Mouse (Mus musculus) mouse trophoblast stem cell (cell line): ENCODE measurements around the gene D7Ertd443e.

Experiments
- in situ Hi-C, 2 experiments: fragments of 300-500 bp; cut with MseI, MboI; formaldehyde crosslinking; loops; 2 replicates in 1 of 2; 3 replicates in 1 of 2; pipeline ENCODE4 v1.15.1; 2025

D7Ertd443e gene

DNA sequence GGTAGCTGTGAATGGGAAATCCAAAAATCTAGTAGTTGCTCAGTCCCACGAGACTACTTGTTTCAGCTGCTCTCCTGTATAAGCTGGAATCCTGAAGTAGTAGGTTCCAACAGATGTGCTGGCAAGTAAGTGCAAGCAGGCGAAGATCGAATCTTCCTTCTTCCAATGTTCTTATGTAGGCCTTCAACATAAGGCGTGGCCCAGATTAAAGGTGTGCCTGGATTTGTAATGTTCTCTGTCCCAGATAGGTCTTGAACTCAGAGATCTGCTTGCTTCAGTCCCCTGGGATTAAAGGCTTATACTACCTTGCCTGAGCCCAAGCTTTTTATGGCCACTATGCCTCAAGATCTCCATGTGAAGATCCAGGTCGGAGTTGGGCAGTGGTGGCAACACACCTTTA lies at the start of gene D7Ertd443e:
TSS of gene D7Ertd443e (minus strand) at position 101 of the 400 bp plus-strand sequence.
- in situ Hi-C loops, result no loop called here

DNA sequence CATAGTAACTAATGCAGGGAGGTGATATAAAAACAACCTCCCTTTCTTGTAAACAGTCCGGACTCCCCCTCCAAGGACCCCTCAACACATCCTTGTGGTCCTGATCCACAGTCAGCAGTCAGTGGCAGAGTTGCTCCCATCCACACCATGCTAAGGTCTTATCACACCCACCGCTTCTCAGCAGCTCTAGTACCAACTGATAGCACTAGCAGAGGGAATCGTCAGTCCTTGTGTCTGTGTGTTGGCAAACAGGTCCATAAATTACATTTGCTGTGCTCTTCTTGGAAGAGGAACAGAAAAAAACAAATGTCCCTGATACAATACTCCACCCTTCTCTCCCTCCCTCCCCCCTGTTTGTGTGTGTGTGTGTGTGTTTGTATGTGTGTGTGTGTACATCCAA lies 46.2 kb upstream of the D7Ertd443e start:
- in situ Hi-C loops, result no loop called here

GRCm38 (mm10) chr7:134428676-134429075 lies 43.2 kb upstream of the D7Ertd443e start:
- in situ Hi-C loops, result no loop called here

- in situ Hi-C loops, result no loop called here
These were observed 29.6 kb upstream of the D7Ertd443e start for GRCm38 (mm10) chr7:134415014-134415413.

GRCm38 (mm10) chr7:134414005-134414690 lies 28.7 kb upstream of the D7Ertd443e start:
- in situ Hi-C loops, result no loop called here

- in situ Hi-C loops, result no loop called here
These were observed 23.2 kb upstream of the D7Ertd443e start for GRCm38 (mm10) chr7:134408641-134409040.

GRCm38 (mm10) chr7:134400746-134401145 lies 15.3 kb upstream of the D7Ertd443e start:
- in situ Hi-C loops, result no loop called here

DNA sequence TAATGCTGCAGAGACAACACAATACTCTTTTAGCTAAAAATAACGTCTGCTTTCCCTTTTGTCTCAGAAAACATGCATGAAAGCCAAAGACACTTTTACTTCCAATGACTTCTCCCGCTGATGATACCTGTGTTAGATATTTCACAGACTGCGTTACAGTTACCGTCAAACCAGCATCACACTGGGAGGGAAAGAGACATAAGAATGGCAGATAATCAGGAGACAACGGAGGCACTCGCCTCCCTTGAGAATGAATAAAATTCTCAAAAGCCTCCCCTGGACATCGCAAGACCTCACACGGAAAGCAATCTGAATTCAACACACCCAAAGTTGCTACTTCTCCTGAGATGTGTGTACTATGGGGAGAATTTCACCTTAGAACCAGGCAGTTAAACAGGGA lies 11.3 kb upstream of the D7Ertd443e start:
- in situ Hi-C loops, result no loop called here

- in situ Hi-C loops, result no loop called here
These were observed 2.7 kb downstream of the D7Ertd443e start for GRCm38 (mm10) chr7:134382791-134383190.

GRCm38 (mm10) chr7:134381407-134381861 lies 4.0 kb downstream of the D7Ertd443e start:
- in situ Hi-C loops, result no loop called here

GRCm38 (mm10) chr7:134378273-134378672 lies 7.2 kb downstream of the D7Ertd443e start:
- in situ Hi-C loops, result no loop called here

- in situ Hi-C loops, result no loop called here
These were observed 8.7 kb downstream of the D7Ertd443e start for GRCm38 (mm10) chr7:134376786-134377185.

GRCm38 (mm10) chr7:134372276-134372675 lies 13.2 kb downstream of the D7Ertd443e start:
- in situ Hi-C loops, result no loop called here

DNA sequence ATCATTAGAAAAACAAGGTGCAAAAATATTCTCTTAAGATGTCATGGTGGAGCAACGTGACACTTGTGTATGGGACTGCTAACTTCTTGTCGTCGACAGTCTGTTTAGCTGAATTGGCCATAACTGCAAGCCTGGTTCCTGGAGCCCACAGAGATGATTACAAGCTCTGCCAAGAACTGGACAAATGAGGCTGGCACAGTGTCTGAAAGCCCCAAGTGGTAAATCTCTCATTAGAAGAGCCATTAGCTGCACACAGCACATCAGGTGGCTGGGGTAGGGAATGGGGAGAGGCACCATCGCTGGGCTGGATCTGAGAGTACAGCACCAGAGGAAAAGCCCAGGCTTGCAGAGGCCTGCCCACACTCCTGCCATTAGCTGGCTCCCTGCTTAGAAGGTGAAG lies 16.2 kb downstream of the D7Ertd443e start:
- in situ Hi-C loops, result no loop called here

GRCm38 (mm10) chr7:134362257-134362870 lies 23.1 kb downstream of the D7Ertd443e start:
- in situ Hi-C loops, result no loop called here

DNA sequence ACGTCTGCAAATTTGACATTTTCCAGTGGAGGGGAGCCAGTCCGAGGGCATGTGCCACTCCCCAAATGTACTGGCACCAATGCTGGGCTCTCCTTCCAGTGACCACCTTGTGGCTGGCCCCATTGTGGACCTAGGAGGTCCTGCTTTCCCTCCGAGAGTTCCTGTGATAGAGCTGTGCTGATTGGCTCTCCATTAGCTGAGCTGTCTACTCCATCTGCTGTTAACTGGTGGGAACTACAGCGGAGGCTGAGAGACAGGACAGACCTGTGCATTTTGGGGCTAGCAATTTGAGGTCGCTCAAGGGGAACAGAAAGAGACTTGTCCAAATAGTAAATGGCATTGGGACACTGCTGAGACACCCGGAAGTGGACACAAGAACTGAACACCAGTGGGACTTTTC lies 36.6 kb downstream of the D7Ertd443e start:
- in situ Hi-C loops, result no loop called here

- in situ Hi-C loops, result no loop called here
These were observed 43.3 kb downstream of the D7Ertd443e start for GRCm38 (mm10) chr7:134342202-134342601.

GRCm38 (mm10) chr7:134335951-134336350 lies 49.5 kb downstream of the D7Ertd443e start:
- in situ Hi-C loops, result no loop called here

GRCm38 (mm10) chr7:134320979-134321378 lies 64.5 kb downstream of the D7Ertd443e start:
- in situ Hi-C loops, result no loop called here

GRCm38 (mm10) chr7:134302084-134302483 lies 83.4 kb downstream of the D7Ertd443e start:
- in situ Hi-C loops, result no loop called here

DNA sequence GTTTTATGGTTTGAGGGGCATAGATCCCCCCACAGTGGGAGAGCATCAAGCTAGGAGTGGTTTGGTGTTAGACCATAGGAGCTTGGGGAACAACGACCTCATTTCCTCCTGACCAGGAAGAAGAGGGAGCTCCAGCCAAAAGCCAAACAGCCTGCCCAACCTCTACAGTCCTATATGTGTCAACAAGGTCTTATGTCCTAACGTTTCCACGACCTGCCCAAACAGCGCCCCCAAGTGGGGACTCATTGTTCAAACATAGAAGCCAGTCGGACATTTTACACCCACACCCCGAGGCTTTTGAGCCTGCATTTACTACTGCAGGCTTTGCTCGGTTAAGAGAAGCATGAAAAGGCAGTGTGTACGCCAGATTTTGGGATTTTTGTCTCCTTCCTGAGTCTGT lies 84.2 kb downstream of the D7Ertd443e start:
- in situ Hi-C loops, result no loop called here

DNA sequence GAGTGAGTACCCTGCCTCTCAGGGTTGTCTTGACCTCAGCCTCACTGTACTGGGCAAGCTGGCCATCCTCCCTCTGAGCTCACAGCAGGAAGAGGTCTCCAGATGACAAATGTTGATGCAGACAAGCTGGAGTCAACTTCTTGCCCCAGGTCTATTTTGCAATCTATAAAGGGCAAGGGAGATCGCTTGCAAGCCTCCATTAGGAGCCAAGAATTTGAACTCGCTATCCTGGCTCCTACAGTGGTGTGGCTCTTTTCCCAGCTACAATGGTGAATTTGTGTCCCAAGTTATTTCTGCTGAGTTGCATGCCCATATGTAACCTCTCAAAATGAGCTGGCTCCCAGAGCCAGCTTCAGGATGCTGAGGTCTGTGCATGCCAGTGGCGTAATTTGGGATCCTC lies 92.7 kb downstream of the D7Ertd443e start:
- in situ Hi-C loops, result no loop called here

- in situ Hi-C loops, result no loop called here
These were observed 95.7 kb downstream of the D7Ertd443e start for GRCm38 (mm10) chr7:134289611-134290301.
